31 mouse cellular contexts compared by ENCODE assay signal in genomic region chr14:117245631-117246030, GRCm38 (mm10).
"Had no signal": no experiment of that assay in that cellular context is flagged by ENCODE, and none has a peak within 500 bp of the region (broad histone marks: within the 10 kb centered on the region; RNA-seq: fewer than 3 reads in every experiment).

No protein-coding gene starts in this region.

- H3K36me3 ChIP-seq: heart, embryonic 10.5 days; heart, embryonic 12.5 days; heart, embryonic 13.5 days; heart, embryonic 15.5 days; hindbrain, embryonic 10.5 days; hindbrain, embryonic 12.5 days; hindbrain, embryonic 13.5 days; hindbrain, embryonic 15.5 days; intestine, embryonic 15.5 days; kidney, embryonic 15.5 days had no signal

- H3K9ac ChIP-seq: heart, embryonic 12.5 days; heart, embryonic 13.5 days; heart, embryonic 15.5 days; hindbrain, embryonic 12.5 days; hindbrain, embryonic 13.5 days; hindbrain, embryonic 14.5 days; hindbrain, embryonic 15.5 days; intestine, embryonic 15.5 days; kidney, embryonic 15.5 days had no signal

- H3K27ac ChIP-seq: heart, embryonic 10.5 days; heart, embryonic 13.5 days; heart, embryonic 15.5 days; hindbrain, embryonic 10.5 days; hindbrain, embryonic 12.5 days; hindbrain, embryonic 13.5 days; hindbrain, embryonic 14.5 days; hindbrain, embryonic 15.5 days; hindbrain, postnatal 0 days; intestine, embryonic 15.5 days; kidney, embryonic 15.5 days; kidney, postnatal 0 days; layer of hippocampus, adult 2 months; left cerebral cortex, adult 2 months had no signal

- H3K4me1 ChIP-seq: heart, embryonic 10.5 days; heart, embryonic 12.5 days; heart, embryonic 13.5 days; heart, embryonic 15.5 days; hindbrain, embryonic 10.5 days; hindbrain, embryonic 12.5 days; hindbrain, embryonic 13.5 days; hindbrain, embryonic 15.5 days; intestine, embryonic 15.5 days; kidney, embryonic 15.5 days had no signal

- H3K4me3 ChIP-seq: heart, embryonic 10.5 days; heart, embryonic 12.5 days; heart, embryonic 13.5 days; heart, embryonic 15.5 days; hindbrain, embryonic 10.5 days; hindbrain, embryonic 12.5 days; hindbrain, embryonic 13.5 days; hindbrain, embryonic 15.5 days; intestine, embryonic 15.5 days; kidney, embryonic 15.5 days; layer of hippocampus, adult 2 months; left cerebral cortex, adult 2 months had no signal

- ATAC-seq: hindbrain, embryonic 16.5 days; hindbrain, postnatal 0 days; inflammation-experienced regulatory T-cells, adult 6 months; intestine, embryonic 15.5 days; intestine, embryonic 16.5 days; intestine, postnatal 0 days had no signal

- DNase-seq: heart, postnatal 36 days; kidney, adult 11 months; kidney, adult 18-20 months; kidney, adult 2 months; kidney, adult 8-10 months; kidney, adult 9 months; kidney, postnatal 10 days; kidney, postnatal 14 days; kidney, postnatal 36 days; kidney, postnatal 4 days; layer of hippocampus, adult 9-11 months; layer of hippocampus, postnatal 36 days had no signal

- H3K4me2 ChIP-seq: heart, embryonic 12.5 days; heart, embryonic 13.5 days; heart, embryonic 15.5 days; hindbrain, embryonic 12.5 days; hindbrain, embryonic 13.5 days; hindbrain, embryonic 14.5 days; hindbrain, embryonic 15.5 days; intestine, embryonic 15.5 days; kidney, embryonic 15.5 days had no signal

- H3K9me3 ChIP-seq: heart, embryonic 10.5 days; heart, embryonic 12.5 days; heart, embryonic 13.5 days; heart, embryonic 15.5 days; hindbrain, embryonic 10.5 days; hindbrain, embryonic 12.5 days; hindbrain, embryonic 13.5 days; hindbrain, embryonic 15.5 days; intestine, embryonic 15.5 days; kidney, embryonic 15.5 days had no signal

- H3K27me3 ChIP-seq: heart, embryonic 12.5 days; heart, embryonic 13.5 days; heart, embryonic 15.5 days; hindbrain, embryonic 12.5 days; hindbrain, embryonic 13.5 days; hindbrain, embryonic 15.5 days; intestine, embryonic 15.5 days; kidney, embryonic 15.5 days had no signal
